Mouse (Mus musculus): ENCODE results near the gene Slc27a5.

Slc27a5 gene

GRCm38 (mm10) chr7:12985724-12986123, 12.3 kb downstream of the Slc27a5 start:
- DNase-seq (ENCODE audit: low spot score): no peak

- DNase-seq (ENCODE audit: low spot score): no peak
These were observed 17.7 kb downstream of the Slc27a5 start for GRCm38 (mm10) chr7:12980291-12980690.

DNA sequence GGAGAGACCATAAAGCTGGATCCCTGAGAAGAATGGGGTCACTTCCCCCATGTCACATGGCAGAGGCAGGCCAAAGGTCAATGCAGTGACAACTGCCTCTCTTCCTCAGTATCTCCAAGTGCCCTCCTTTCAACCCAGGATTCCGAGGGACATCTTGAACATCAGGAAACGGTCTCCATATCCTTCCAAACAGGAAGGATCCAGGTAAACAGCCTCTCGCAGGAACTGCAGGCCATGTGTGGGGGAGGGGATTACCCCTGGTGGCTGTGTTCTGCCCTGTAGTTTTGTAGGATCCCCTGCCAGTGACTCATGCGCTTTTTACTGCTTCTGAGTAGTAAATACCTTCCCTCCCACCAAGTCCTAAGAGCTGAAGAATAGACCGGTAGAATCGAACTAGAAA, 18.2 kb downstream of the Slc27a5 start:
- DNase-seq (ENCODE audit: low spot score): no peak

- DNase-seq (ENCODE audit: low spot score): no peak
These were observed 18.9 kb downstream of the Slc27a5 start for GRCm38 (mm10) chr7:12978931-12979722.

DNA sequence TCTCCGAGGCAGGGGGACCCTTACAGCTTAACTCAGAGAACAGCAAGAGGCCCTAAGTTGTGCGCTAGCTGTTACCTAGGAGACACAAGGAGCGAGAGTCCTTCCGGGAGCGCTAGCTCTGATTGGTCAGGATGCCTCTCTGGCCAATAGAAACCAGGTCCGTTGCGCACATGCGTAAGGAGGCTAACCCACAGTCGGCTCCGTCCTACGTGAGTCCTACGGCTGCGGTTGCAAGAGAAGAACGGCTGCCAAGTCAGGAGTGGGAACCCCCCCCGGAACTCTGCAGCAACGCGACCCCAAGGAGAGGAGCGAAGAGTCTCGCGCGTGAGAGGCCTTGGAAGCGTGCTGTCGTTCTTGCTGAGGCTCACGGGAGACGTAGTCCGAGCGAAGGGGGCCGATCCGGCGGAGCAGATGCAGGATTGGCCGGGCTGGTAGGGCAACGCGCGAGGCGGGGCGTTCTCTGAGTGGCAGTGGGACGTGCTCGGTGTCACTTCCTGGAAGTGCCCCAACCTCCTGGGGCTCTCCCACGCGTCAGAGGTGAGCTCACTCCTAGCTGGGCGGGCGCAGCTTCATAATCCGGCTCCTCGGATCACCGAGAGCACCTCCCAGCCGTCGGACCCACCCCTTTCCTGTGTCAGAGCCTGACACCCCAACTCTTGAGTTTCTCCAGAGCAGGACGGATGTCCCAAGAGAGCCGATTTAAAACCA, 20.2 kb downstream of the Slc27a5 start, which contains the start of gene Zfp446:
Zfp446 (plus strand) TSS at position 167 of the 708 bp plus-strand sequence.
- peak; percentile 99 for DNase-seq (ENCODE audit: low spot score)

DNA sequence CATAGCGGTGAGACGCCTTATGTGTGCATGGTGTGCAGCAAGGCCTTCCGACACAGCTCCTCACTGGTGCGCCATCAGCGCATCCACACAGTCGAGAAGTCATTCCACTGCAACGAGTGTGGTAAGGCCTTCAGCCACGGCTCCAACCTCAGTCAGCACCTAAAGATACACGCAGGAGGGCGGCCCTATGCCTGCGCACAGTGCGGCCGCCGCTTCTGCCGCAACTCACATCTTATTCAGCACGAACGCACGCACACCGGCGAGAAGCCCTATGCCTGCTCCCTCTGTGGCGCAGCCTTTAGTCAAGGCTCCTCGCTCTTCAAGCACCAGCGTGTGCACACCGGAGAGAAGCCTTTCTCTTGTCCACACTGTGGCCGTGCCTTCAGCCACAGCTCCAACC, 27.1 kb downstream of the Slc27a5 start:
- DNase-seq (ENCODE audit: low spot score): no peak

DNA sequence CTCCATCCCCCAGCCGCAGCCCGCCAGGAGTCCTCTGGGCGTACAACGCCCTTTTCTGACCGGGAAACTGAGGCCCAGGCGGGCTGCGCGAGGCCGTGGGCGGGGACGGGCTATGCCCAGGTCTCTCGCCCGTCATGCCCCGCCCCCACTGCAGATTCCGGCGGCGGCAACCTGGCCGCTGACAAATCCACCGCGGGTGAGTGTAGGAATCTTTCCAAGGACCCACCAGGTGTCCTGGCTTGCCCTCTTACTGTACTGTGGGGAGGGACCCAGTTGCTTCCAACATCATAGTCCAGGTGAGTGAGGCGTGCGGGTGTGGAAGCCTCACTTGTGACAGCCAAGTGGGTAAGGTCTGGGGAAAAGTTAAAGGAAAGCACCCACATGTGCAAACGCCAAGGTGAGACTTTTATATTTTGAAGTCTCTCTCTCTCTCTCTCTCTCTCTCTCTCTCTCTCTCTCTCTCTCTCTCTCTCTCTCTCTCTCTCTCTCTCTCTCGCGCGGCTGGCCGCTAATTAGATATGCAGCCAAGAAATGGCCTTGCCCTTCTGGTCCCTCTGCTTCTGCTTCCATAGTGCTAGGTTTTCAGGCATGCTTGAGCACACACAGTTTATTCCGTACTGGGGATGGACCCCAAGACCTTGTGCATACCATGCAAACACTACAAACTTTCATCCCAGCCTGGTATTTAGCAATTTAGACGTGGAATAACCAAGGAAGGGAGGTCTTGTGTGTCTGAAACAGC, 31.7 kb downstream of the Slc27a5 start:
- peak; percentile 47 for DNase-seq (ENCODE audit: low spot score)

- DNase-seq (ENCODE audit: low spot score): peak; percentile 94
These were observed 32.3 kb downstream of the Slc27a5 start, which contains the start of gene Zfp324 for GRCm38 (mm10) chr7:12965678-12966091. Gene Zfp324, plus strand, starts transcription at chr7:12965838.

- peak; percentile 85 for DNase-seq (ENCODE audit: low spot score)
These were observed 36.4 kb downstream of the Slc27a5 start for GRCm38 (mm10) chr7:12961511-12962141.

DNA sequence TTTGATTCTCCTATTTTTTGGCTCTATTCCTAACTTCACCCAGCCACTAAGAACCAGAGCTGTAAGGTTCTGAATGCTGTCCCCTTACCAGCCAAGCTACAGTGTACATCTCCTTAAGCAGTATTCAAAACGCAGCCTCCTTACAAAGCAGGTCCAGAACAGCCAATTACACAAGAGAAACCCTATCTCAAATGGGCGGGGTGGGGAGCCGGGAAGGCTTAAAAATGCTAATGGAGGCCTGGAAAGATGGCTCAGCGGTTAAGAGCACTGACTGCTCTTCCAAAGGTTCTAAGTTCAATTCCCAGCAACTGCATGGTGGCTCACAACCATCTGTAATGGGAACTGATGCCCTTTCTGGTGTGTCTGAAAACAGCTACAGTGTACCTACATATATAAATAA, 38.3 kb downstream of the Slc27a5 start:
- no peak for DNase-seq (ENCODE audit: low spot score)

DNA sequence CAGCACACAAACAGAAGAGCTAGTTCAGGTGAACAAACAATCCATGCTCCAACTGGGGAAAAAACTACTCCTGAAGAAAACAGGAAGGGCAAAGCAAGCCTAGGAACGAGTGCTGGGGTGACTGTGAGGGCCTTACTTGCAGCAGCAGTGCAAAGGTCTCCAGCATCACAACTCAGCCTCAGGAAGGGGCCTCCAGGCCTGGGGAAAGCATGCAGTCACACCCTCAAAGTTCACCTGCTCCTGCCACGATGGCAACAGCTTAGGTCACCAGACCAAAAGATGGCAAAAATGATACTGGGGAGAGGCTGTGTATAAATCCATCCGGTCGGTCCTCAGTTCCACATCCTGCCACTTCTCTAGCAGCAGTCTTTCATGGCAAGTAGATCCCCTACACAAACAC, 39.0 kb downstream of the Slc27a5 start:
- no peak for DNase-seq (ENCODE audit: low spot score)

- DNase-seq (ENCODE audit: low spot score): no peak
These were observed 40.5 kb downstream of the Slc27a5 start for GRCm38 (mm10) chr7:12957511-12957910.

DNA sequence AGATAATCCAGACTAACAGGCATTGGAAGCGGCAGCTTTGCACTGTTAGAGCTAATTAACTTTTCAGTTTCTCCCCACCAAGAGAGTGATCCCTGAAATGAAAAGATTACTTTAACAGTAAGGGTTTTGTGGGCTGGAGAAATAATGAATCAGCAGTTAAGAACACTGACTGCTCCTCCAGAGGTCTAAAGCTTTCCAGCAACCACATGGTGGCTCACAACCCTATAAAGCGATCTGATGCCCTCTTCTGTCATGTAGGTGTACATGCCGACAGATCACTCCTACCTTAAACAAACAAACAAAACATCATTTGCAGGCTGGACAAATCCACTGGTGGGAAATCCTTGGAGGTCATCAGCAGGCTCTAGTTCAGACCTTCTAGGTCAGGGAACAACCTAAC, 43.1 kb downstream of the Slc27a5 start:
- DNase-seq (ENCODE audit: low spot score): no peak

GRCm38 (mm10) chr7:12949872-12950229, 48.1 kb downstream of the Slc27a5 start:
- DNase-seq (ENCODE audit: low spot score): peak; percentile 84

- DNase-seq (ENCODE audit: low spot score): peak; percentile 99
These were observed 48.7 kb downstream of the Slc27a5 start for GRCm38 (mm10) chr7:12949032-12949871.

DNA sequence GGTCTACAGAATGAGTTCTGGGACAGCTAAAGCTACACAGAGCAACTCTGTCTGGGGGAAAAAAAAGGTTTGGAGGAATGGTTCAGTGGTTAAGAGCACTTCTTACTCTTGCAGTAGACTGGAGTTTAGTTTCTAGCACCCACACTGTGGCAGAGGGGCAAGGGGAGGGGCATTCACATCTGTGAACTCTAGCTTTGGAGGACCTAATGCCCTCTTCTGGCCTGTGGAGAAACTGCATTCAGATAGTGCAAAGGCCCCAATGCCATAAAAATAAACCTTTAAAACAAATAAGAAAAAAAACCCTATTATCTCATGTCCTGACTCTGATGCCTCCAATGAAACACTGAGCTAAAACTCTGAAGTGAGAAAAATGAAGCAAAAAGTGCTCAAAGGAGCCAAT, 54.5 kb downstream of the Slc27a5 start:
- DNase-seq (ENCODE audit: low spot score): peak; percentile 36

GRCm38 (mm10) chr7:12940599-12940998, 57.4 kb downstream of the Slc27a5 start:
- DNase-seq (ENCODE audit: low spot score): no peak
